Mouse (Mus musculus) heart, postnatal 25 days (tissue): ENCODE measurements around the gene Gm20441. TPM values are rescaled to one million over a fixed set of nuclear protein-coding genes. Genes with fewer than 3 reads are reported as not detected.

Experiments
- DNase-seq: peaks from one replicate; pipeline ENCODE4 v3.0.0; 2022; ENCODE audit warnings: low spot score
- intact Hi-C: fragments of 180-260 bp; cut with DNase I; formaldehyde crosslinking; loops from one replicate; pipeline ENCODE4 v1.15.1; 2025
- total RNA-seq, 2 experiments: library from RNA; stranded (reverse); gene quantifications; 2 replicates each; pipeline ENCODE4 v1.2.3; 2021

The Gm20441 gene
- total RNA-seq, 2 experiments from 2014 or later: 0.44 TPM; not detected in 1

DNA sequence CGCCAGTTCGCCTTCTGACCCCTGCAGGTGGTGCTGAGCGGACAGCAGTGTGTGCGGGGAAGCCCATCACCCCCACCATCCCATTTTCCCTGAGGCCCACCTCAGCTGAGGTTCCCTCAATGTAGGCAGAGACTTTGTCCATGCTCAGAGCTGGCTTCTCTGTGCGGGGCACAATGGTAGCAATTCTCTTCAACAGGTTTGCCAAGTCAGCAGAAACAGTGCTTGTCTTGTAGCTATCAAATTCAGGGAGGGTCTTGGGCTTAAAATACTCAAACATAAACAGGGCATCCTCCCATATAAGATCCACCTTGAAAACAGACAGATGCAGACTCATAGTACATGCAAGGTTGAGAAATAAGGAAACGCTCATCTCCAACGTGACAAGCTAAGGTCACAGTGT lies 55.3 kb downstream of the Gm20441 start:
- no peak for DNase-seq
- intact Hi-C loops: no loop called here

Other genes with a start within 250 kb of the Gm20441 start
- gene Lrrc75b, start 220.6 kb downstream of the Gm20441 start, total RNA-seq: 1 to 10 TPM in 1 of 2 experiments, under 1 TPM in 1; 0.67 to 1.6 TPM
- not detected for gene Ggt1, start 219.3 kb downstream of the Gm20441 start, total RNA-seq
- 1 to 10 TPM; 5.3 to 6.9 TPM for gene Ggt5, start 191.6 kb downstream of the Gm20441 start, total RNA-seq
- gene Susd2, start 136.9 kb downstream of the Gm20441 start, total RNA-seq: 1 to 10 TPM; 1.6 to 2.0 TPM
- gene Cabin1, start 16.6 kb downstream of the Gm20441 start, total RNA-seq: 10 to 100 TPM; 19.6 to 22.6 TPM
- gene Ddt, start 7.5 kb downstream of the Gm20441 start, total RNA-seq: 100 to 1,000 TPM in 1 of 2 experiments, 10 to 100 TPM in 1; 93.7 to 102 TPM
- 1 to 10 TPM; 3.1 to 3.3 TPM for gene Gstt3, start 460 bp upstream of the Gm20441 start, total RNA-seq
- gene Gstt1, start 17.6 kb upstream of the Gm20441 start, total RNA-seq: 10 to 100 TPM; 12.2 to 13.4 TPM
- gene Gstt4, start 41.6 kb upstream of the Gm20441 start, total RNA-seq: not detected
- 10 to 100 TPM in 1 of 2 experiments, 1 to 10 TPM in 1; 9.3 to 10.9 TPM for gene Gstt2, start 56.5 kb upstream of the Gm20441 start, total RNA-seq
- gene Mif, start 79.3 kb upstream of the Gm20441 start, total RNA-seq: 100 to 1,000 TPM; 202 to 203 TPM
- under 1 TPM; 0.26 to 0.78 TPM for gene Derl3, start 112.5 kb upstream of the Gm20441 start, total RNA-seq
- gene Smarcb1, start 140.7 kb upstream of the Gm20441 start, total RNA-seq: 10 to 100 TPM; 22.8 to 22.9 TPM
- 1,000 to 10,000 TPM; 1,761 to 1,834 TPM for gene Chchd10, start 152.2 kb upstream of the Gm20441 start, total RNA-seq
- gene Mmp11, start 155.5 kb upstream of the Gm20441 start, total RNA-seq: 1 to 10 TPM; 5.0 to 8.1 TPM
- not detected for gene Gm867, start 159.7 kb upstream of the Gm20441 start, total RNA-seq
- not detected for gene Vpreb3, start 162.1 kb upstream of the Gm20441 start, total RNA-seq
- gene Gm5134, start 173.6 kb upstream of the Gm20441 start, total RNA-seq: not detected